Mouse (Mus musculus) midbrain, embryonic 15.5 days (tissue): Measurements from ENCODE around the gene Gstm6. TPM values are rescaled to one million over a fixed set of nuclear protein-coding genes. Genes with fewer than 3 reads are reported as not detected.
"Not testable (repeated sequence)": the region's sequence is repeated elsewhere in the genome, so short reads cannot be mapped to it uniquely, and the experiment has no call there.

ENCODE experiments used
- ATAC-seq: fragments of 200-750 bp; cut with Nextera tagmentation; replicated peaks from 2 replicates; pipeline ENCODE4 v1.8.0; 2017; ENCODE audit warnings: moderate TSS enrichment
- H3K27ac ChIP-seq: fragments of 300-500 bp; sonication (generic); 2 replicates; pipeline ENCODE4 v1.5.1; 2015; ENCODE audit warnings: mild to moderate bottlenecking, inconsistent platforms
- H3K27me3 ChIP-seq: fragments of 300-500 bp; sonication (generic); replicated peaks from 2 replicates; pipeline ENCODE4 v1.6.1; 2015; ENCODE audit warnings: inconsistent platforms
- H3K36me3 ChIP-seq: fragments of 300-500 bp; sonication (generic); replicated peaks from 2 replicates; pipeline ENCODE4 v1.6.1; 2015; ENCODE audit warnings: inconsistent platforms
- H3K4me1 ChIP-seq: fragments of 300-500 bp; sonication (generic); 2 replicates; pipeline ENCODE4 v1.6.1; 2015; ENCODE audit warnings: inconsistent platforms
- H3K4me2 ChIP-seq: fragments of 300-500 bp; sonication (generic); 2 replicates; pipeline ENCODE4 v1.6.1; 2015; ENCODE audit warnings: inconsistent platforms, mild to moderate bottlenecking, moderate library complexity
- H3K4me3 ChIP-seq: fragments of 300-500 bp; sonication (generic); 2 replicates; pipeline ENCODE4 v1.5.1; 2015; ENCODE audit warnings: mild to moderate bottlenecking, inconsistent platforms
- H3K9ac ChIP-seq: fragments of 300-500 bp; sonication (generic); 2 replicates; pipeline ENCODE4 v1.6.1; 2015; ENCODE audit warnings: mild to moderate bottlenecking, inconsistent platforms
- H3K9me3 ChIP-seq: fragments of 300-500 bp; sonication (generic); 2 replicates; pipeline ENCODE4 v1.6.1; 2016; ENCODE audit warnings: inconsistent platforms
- WGBS: fragments of 180-500 bp; shearing (Covaris S2); methylation state at CpG from one replicate; pipeline ENCODE4 v1.1.7; 2015; ENCODE audit warnings: mixed read lengths; 5-methylcytosine and 5-hydroxymethylcytosine counted together
- polyA plus RNA-seq: library from polyadenylated mRNA; unstranded; fragments of >200 nt; fragmentation: Nextera tagmentation; extraction: Ambion mirVana; gene quantifications from 2 replicates; pipeline ENCODE4 v1.2.1, GENCODE M21; 2015

Gene Gstm6
- polyA plus RNA-seq, 1 experiment from 2014 or later, result 17.5 TPM

- ATAC-seq, result no peak
- Histone ChIP-seq H3K4me1 (no peaks in the 10 kb centered on the region), H3K4me2 (no peak overlapping the region), H3K9ac (no peak overlapping the region), H3K9me3 (no peaks in the 10 kb centered on the region), H3K4me3 (no peak overlapping the region), H3K27me3 (no peaks in the 10 kb centered on the region), H3K27ac (no peak overlapping the region), H3K36me3 (no peaks in the 10 kb centered on the region)
- 92% methylated on average over 5 of the region's 5 CpGs for WGBS
Measured at GRCm38 (mm10) chr3:107966631-107967030, 23.1 kb upstream of the Gstm6 start.

- 50% methylated on average over 1 of the region's 1 CpGs for WGBS
- ATAC-seq, result no peak
- H3K27me3 ChIP-seq, result no peaks in the 10 kb centered on the region
Measured at GRCm38 (mm10) chr3:107965592-107965991, 22.0 kb upstream of the Gstm6 start.

GRCm38 (mm10) chr3:107964656-107965308 is 21.2 kb upstream of the Gstm6 start:
- no peak for ATAC-seq
- Histone ChIP-seq H3K36me3 (no peaks in the 10 kb centered on the region), H3K9me3 (no peaks in the 10 kb centered on the region), H3K27me3 (no peaks in the 10 kb centered on the region), H3K27ac (no peak overlapping the region), H3K4me2 (no peak overlapping the region), H3K4me3 (no peak overlapping the region), H3K4me1 (no peaks in the 10 kb centered on the region), H3K9ac (no peak overlapping the region)
- 64% methylated on average over 5 of the region's 5 CpGs for WGBS

More at GRCm38 (mm10) chr3:107965592-107965991, 22.0 kb upstream of the Gstm6 start:
- no peaks in the 10 kb centered on the region for H3K9me3 ChIP-seq
- no peaks in the 10 kb centered on the region for H3K36me3 ChIP-seq
- no peak overlapping the region for H3K4me2 ChIP-seq
- H3K4me1 ChIP-seq, result no peaks in the 10 kb centered on the region
- H3K4me3 ChIP-seq, result no peak overlapping the region
- H3K27ac ChIP-seq, result no peak overlapping the region
- H3K9ac ChIP-seq, result no peak overlapping the region

- Histone ChIP-seq H3K9ac (no peak overlapping the region), H3K27me3 (no peaks in the 10 kb centered on the region), H3K4me1 (no peaks in the 10 kb centered on the region), H3K4me2 (no peak overlapping the region), H3K36me3 (no peaks in the 10 kb centered on the region), H3K9me3 (no peaks in the 10 kb centered on the region), H3K4me3 (no peak overlapping the region), H3K27ac (no peak overlapping the region)
- 74% methylated on average over 4 of the region's 4 CpGs for WGBS
- no peak for ATAC-seq
Measured at GRCm38 (mm10) chr3:107964026-107964425, 20.5 kb upstream of the Gstm6 start.

GRCm38 (mm10) chr3:107955260-107955659 is 11.7 kb upstream of the Gstm6 start:
- not testable (repeated sequence) for H3K4me1 ChIP-seq, H3K36me3 ChIP-seq, H3K9ac ChIP-seq, H3K27ac ChIP-seq, ATAC-seq, H3K27me3 ChIP-seq, H3K9me3 ChIP-seq, H3K4me2 ChIP-seq, H3K4me3 ChIP-seq
- WGBS, result 93% methylated on average over 9 of the region's 9 CpGs

GRCm38 (mm10) chr3:107953906-107954305 is 10.4 kb upstream of the Gstm6 start:
- no peak overlapping the region for H3K27ac ChIP-seq
- no peaks in the 10 kb centered on the region for H3K36me3 ChIP-seq
- no peak overlapping the region for H3K4me3 ChIP-seq
- no peak for ATAC-seq
- no peak overlapping the region for H3K9ac ChIP-seq
- H3K9me3 ChIP-seq, result no peaks in the 10 kb centered on the region
- H3K4me2 ChIP-seq, result no peak overlapping the region
- no peaks in the 10 kb centered on the region for H3K4me1 ChIP-seq
- 82% methylated on average over 5 of the region's 5 CpGs for WGBS
- no peaks in the 10 kb centered on the region for H3K27me3 ChIP-seq

GRCm38 (mm10) chr3:107953328-107953755 is 9.8 kb upstream of the Gstm6 start:
- H3K4me1 ChIP-seq, result no peaks in the 10 kb centered on the region
- no peaks in the 10 kb centered on the region for H3K27me3 ChIP-seq
- H3K9me3 ChIP-seq, result no peaks in the 10 kb centered on the region
- no peak overlapping the region for H3K27ac ChIP-seq
- peak; percentile 69 for ATAC-seq
- no peak overlapping the region for H3K9ac ChIP-seq
- H3K36me3 ChIP-seq, result no peaks in the 10 kb centered on the region
- WGBS, result 23% methylated on average over 6 of the region's 6 CpGs
- no peak overlapping the region for H3K4me2 ChIP-seq
- no peak overlapping the region for H3K4me3 ChIP-seq

GRCm38 (mm10) chr3:107950531-107950930 is 7.0 kb upstream of the Gstm6 start:
- H3K27ac ChIP-seq, result no peak overlapping the region
- H3K9ac ChIP-seq, result no peak overlapping the region
- no peaks in the 10 kb centered on the region for H3K9me3 ChIP-seq
- no peaks in the 10 kb centered on the region for H3K36me3 ChIP-seq
- ATAC-seq, result no peak
- no peaks in the 10 kb centered on the region for H3K27me3 ChIP-seq
- no peak overlapping the region for H3K4me3 ChIP-seq
- H3K4me2 ChIP-seq, result no peak overlapping the region
- no peaks in the 10 kb centered on the region for H3K4me1 ChIP-seq
- 88% methylated on average over 11 of the region's 11 CpGs for WGBS

- H3K27me3 ChIP-seq, H3K36me3 ChIP-seq, H3K9ac ChIP-seq, H3K4me1 ChIP-seq, H3K4me3 ChIP-seq, ATAC-seq, H3K4me2 ChIP-seq, H3K27ac ChIP-seq, H3K9me3 ChIP-seq: not testable (repeated sequence)
- 93% methylated on average over 1 of the region's 1 CpGs for WGBS
Measured at GRCm38 (mm10) chr3:107949461-107949860, 5.9 kb upstream of the Gstm6 start.

- 57% methylated on average over 4 of the region's 4 CpGs for WGBS
- H3K4me2 ChIP-seq, result no peak overlapping the region
- no peak overlapping the region for H3K4me3 ChIP-seq
- H3K9ac ChIP-seq, result no peak overlapping the region
- no peaks in the 10 kb centered on the region for H3K27me3 ChIP-seq
- H3K4me1 ChIP-seq, result peaks cover 10% of the 10 kb centered on the region
- no peaks in the 10 kb centered on the region for H3K9me3 ChIP-seq
- no peak for ATAC-seq
- no peak overlapping the region for H3K27ac ChIP-seq
- H3K36me3 ChIP-seq, result no peaks in the 10 kb centered on the region
Measured at GRCm38 (mm10) chr3:107945729-107946128, 2.2 kb upstream of the Gstm6 start.

GRCm38 (mm10) chr3:107941261-107941660 is 2.3 kb downstream of the Gstm6 start:
- Histone ChIP-seq H3K27me3 (no peaks in the 10 kb centered on the region), H3K4me3 (no peak overlapping the region), H3K4me1 (peaks cover 17% of the 10 kb centered on the region), H3K27ac (no peak overlapping the region), H3K4me2 (no peak overlapping the region), H3K9ac (no peak overlapping the region), H3K9me3 (no peaks in the 10 kb centered on the region), H3K36me3 (no peaks in the 10 kb centered on the region)
- WGBS, result 70% methylated on average over 4 of the region's 4 CpGs
- ATAC-seq, result no peak

GRCm38 (mm10) chr3:107940524-107940923 is 3.0 kb downstream of the Gstm6 start:
- no peaks in the 10 kb centered on the region for H3K9me3 ChIP-seq
- no peaks in the 10 kb centered on the region for H3K36me3 ChIP-seq
- no peak overlapping the region for H3K27ac ChIP-seq
- H3K27me3 ChIP-seq, result no peaks in the 10 kb centered on the region
- ATAC-seq, result no peak
- WGBS, result 81% methylated on average over 7 of the region's 7 CpGs
- H3K9ac ChIP-seq, result no peak overlapping the region
- peaks cover 17% of the 10 kb centered on the region for H3K4me1 ChIP-seq
- H3K4me3 ChIP-seq, result no peak overlapping the region
- no peak overlapping the region for H3K4me2 ChIP-seq

- ATAC-seq, result no peak
- no peak overlapping the region for H3K9ac ChIP-seq
- no peaks in the 10 kb centered on the region for H3K27me3 ChIP-seq
- WGBS, result 48% methylated on average over 4 of the region's 4 CpGs
- H3K27ac ChIP-seq, result no peak overlapping the region
- H3K9me3 ChIP-seq, result no peaks in the 10 kb centered on the region
- peaks cover 17% of the 10 kb centered on the region for H3K4me1 ChIP-seq
- H3K4me2 ChIP-seq, result no peak overlapping the region
- H3K4me3 ChIP-seq, result no peak overlapping the region
- H3K36me3 ChIP-seq, result no peaks in the 10 kb centered on the region
Measured at GRCm38 (mm10) chr3:107939830-107940229, 3.7 kb downstream of the Gstm6 start.
